Mouse (Mus musculus) MEL (cell line): Measurements from ENCODE around the gene Dnaaf3. TPM values are rescaled to one million over a fixed set of nuclear protein-coding genes. Genes with fewer than 3 reads are reported as not detected.

Experiments
- DNase-seq: peaks from one replicate; pipeline ENCODE4 v3.0.0; 2011; ENCODE audit warnings: low read depth, low spot score
- H3K27ac ChIP-seq: 2 replicates; pipeline ENCODE4 v1.5.1; 2012; ENCODE audit warnings: low read depth, mild to moderate bottlenecking, control low read depth, low read length, moderate library complexity; ENCODE audit not compliant: control insufficient read depth
- H3K27me3 ChIP-seq, 2 experiments: fragments of 150-350 bp in 1 of 2; sonication (generic) in 1 of 2; 2 replicates each; pipeline ENCODE4 v1.6.1; 2012; ENCODE audit warnings: low read length in 2 of 2, mild to moderate bottlenecking in 2 of 2, improper control_type of control experiment in 1 of 2, moderate library complexity in 1 of 2; ENCODE audit not compliant: insufficient read depth in 2 of 2, control insufficient read depth in 1 of 2
- H3K36me3 ChIP-seq, 2 experiments: 2 replicates each; pipeline ENCODE4 v1.6.1; 2012 to 2014; ENCODE audit warnings: low read length in 2 of 2, improper control_type of control experiment in 1 of 2, inconsistent platforms in 1 of 2, mild to moderate bottlenecking in 1 of 2; ENCODE audit not compliant: insufficient read depth in 2 of 2, control insufficient read depth in 1 of 2
- H3K4me1 ChIP-seq, 2 experiments: fragments of 150-350 bp in 1 of 2; sonication (generic) in 1 of 2; 2 replicates each; pipeline ENCODE4 v1.6.1; 2012; ENCODE audit warnings: low read length in 2 of 2, improper control_type of control experiment in 1 of 2, mild to moderate bottlenecking in 1 of 2; ENCODE audit not compliant: insufficient read depth in 2 of 2, control insufficient read depth in 1 of 2
- H3K4me3 ChIP-seq, 2 experiments: fragments of 150-350 bp in 1 of 2; sonication (generic) in 1 of 2; 2 replicates each; pipeline ENCODE4 v1.5.1; 2012; ENCODE audit warnings: low read depth in 2 of 2, low read length in 2 of 2, mild to moderate bottlenecking in 2 of 2, moderate library complexity in 2 of 2, control low read depth in 1 of 2, improper control_type of control experiment in 1 of 2; ENCODE audit not compliant: control insufficient read depth in 1 of 2, insufficient read depth in 1 of 2
- H3K79me2 ChIP-seq: 2 replicates; pipeline ENCODE4 v1.6.1; 2012; ENCODE audit warnings: mild to moderate bottlenecking, low read length, moderate library complexity; ENCODE audit not compliant: control insufficient read depth, poor library complexity, insufficient read depth
- H3K9ac ChIP-seq: 2 replicates; pipeline ENCODE4 v1.6.1; 2012; ENCODE audit warnings: low read depth, mild to moderate bottlenecking, control low read depth, low read length, moderate library complexity; ENCODE audit not compliant: control insufficient read depth, poor library complexity, severe bottlenecking
- H3K9me3 ChIP-seq: fragments of 150-350 bp; sonication (generic); replicated peaks from 2 replicates; pipeline ENCODE4 v1.6.1; 2012; ENCODE audit warnings: mild to moderate bottlenecking, low read length, improper control_type of control experiment, moderate library complexity; ENCODE audit not compliant: insufficient read depth
- BHLHE40 ChIP-seq: IDR thresholded peaks from 2 replicates; pipeline ENCODE4 v1.6.1; 2012; ENCODE audit warnings: low read depth, mild to moderate bottlenecking, inconsistent platforms, low read length, improper control_type of control experiment, borderline replicate concordance
- CHD1 ChIP-seq: IDR thresholded peaks from 2 replicates; pipeline ENCODE4 v1.6.1; 2012; ENCODE audit warnings: low read depth, mild to moderate bottlenecking, inconsistent platforms, low read length, improper control_type of control experiment
- ELF1 ChIP-seq: IDR thresholded peaks from 2 replicates; pipeline ENCODE4 v1.6.1; 2014; ENCODE audit warnings: low read depth, mild to moderate bottlenecking, inconsistent platforms, low read length, improper control_type of control experiment, moderate library complexity
- EP300 ChIP-seq, 2 experiments: IDR thresholded peaks; 2 replicates each; pipeline ENCODE4 v1.6.1; 2011; ENCODE audit warnings: improper control_type of control experiment in 2 of 2, low read length in 2 of 2, low read depth in 1 of 2, mild to moderate bottlenecking in 1 of 2
- GABPA ChIP-seq: IDR thresholded peaks from 2 replicates; pipeline ENCODE4 v1.6.1; 2012; ENCODE audit warnings: low read depth, mild to moderate bottlenecking, inconsistent platforms, low read length, improper control_type of control experiment, moderate library complexity
- MAZ ChIP-seq: IDR thresholded peaks from 2 replicates; pipeline ENCODE4 v1.6.1; 2012; ENCODE audit warnings: low read depth, mild to moderate bottlenecking, inconsistent platforms, low read length, improper control_type of control experiment
- MEF2A ChIP-seq: IDR thresholded peaks from 2 replicates; pipeline ENCODE4 v1.6.1; 2014; ENCODE audit warnings: low read depth, mild to moderate bottlenecking, inconsistent platforms, low read length, improper control_type of control experiment; ENCODE audit not compliant: poor library complexity, insufficient replicate concordance, severe bottlenecking; ENCODE audit errors: extremely low read depth
- MXI1 ChIP-seq: IDR thresholded peaks from 2 replicates; pipeline ENCODE4 v1.6.1; 2011; ENCODE audit warnings: mild to moderate bottlenecking, low read depth, low read length, improper control_type of control experiment
- NRF1 ChIP-seq: IDR thresholded peaks from 2 replicates; pipeline ENCODE4 v1.6.1; 2014; ENCODE audit warnings: low read depth, mild to moderate bottlenecking, inconsistent platforms, low read length, improper control_type of control experiment, moderate library complexity; ENCODE audit not compliant: poor library complexity, insufficient read depth, severe bottlenecking
- POLR2A ChIP-seq, 2 experiments: IDR thresholded peaks; 2 replicates each; pipeline ENCODE4 v1.6.1; 2011 to 2012; ENCODE audit warnings: low read length in 2 of 2, mild to moderate bottlenecking in 2 of 2, control low read depth in 1 of 2, improper control_type of control experiment in 1 of 2, low read depth in 1 of 2, moderate library complexity in 1 of 2; ENCODE audit not compliant: control insufficient read depth in 1 of 2, insufficient read depth in 1 of 2, poor library complexity in 1 of 2
- POLR2AphosphoS2 ChIP-seq: IDR thresholded peaks from 2 replicates; pipeline ENCODE4 v1.6.1; 2011; ENCODE audit warnings: low read length, improper control_type of control experiment
- RAD21 ChIP-seq: IDR thresholded peaks from 2 replicates; pipeline ENCODE4 v1.6.1; 2011; ENCODE audit warnings: mild to moderate bottlenecking, low read depth, low read length, improper control_type of control experiment
- UBTF ChIP-seq: IDR thresholded peaks from 2 replicates; pipeline ENCODE4 v1.6.1; 2012; ENCODE audit warnings: low read depth, mild to moderate bottlenecking, inconsistent platforms, low read length, improper control_type of control experiment, moderate library complexity, borderline replicate concordance; ENCODE audit not compliant: insufficient read depth
- ZMIZ1 ChIP-seq: IDR thresholded peaks from 2 replicates; pipeline ENCODE4 v1.6.1; 2012; ENCODE audit warnings: low read depth, mild to moderate bottlenecking, inconsistent platforms, low read length, improper control_type of control experiment, moderate library complexity
- polyA plus RNA-seq, 2 experiments: library from polyadenylated mRNA; stranded (reverse) in 1 of 2; unstranded in 1 of 2; fragments of >175 nt in 1 of 2; fragments of >200 nt in 1 of 2; gene quantifications; 2 replicates each; pipeline versions ENCODE4 v1.2.1 to v1.2.4; 2012; ENCODE audit warnings: low replicate concordance in 2 of 2, low read depth in 1 of 2; ENCODE audit not compliant: insufficient read length in 2 of 2, insufficient read depth in 1 of 2, missing spikeins in 1 of 2
- total RNA-seq: library from RNA; depleted of rRNA; stranded (reverse); fragments of 300-350 nt; gene quantifications from 2 replicates; pipeline ENCODE4 v1.2.3, GENCODE M21; 2012

The Dnaaf3 gene
- total and polyA plus RNA-seq, 3 experiments = 0.73 to 2.9 TPM; not detected in 1

GRCm38 (mm10) chr7:4515853-4516252, 16.4 kb downstream of the Dnaaf3 start:
- Histone ChIP-seq H3K4me3 (no peak overlapping the region), H3K4me1 (peaks cover 5 to 22% of the 10 kb centered on the region in 2 experiments; a peak in 3 of 4 replicates), H3K27me3 (no peaks in the 10 kb centered on the region), H3K9me3 (no peaks in the 10 kb centered on the region), H3K9ac (no peak overlapping the region), H3K36me3 (peaks cover 0 to 18% of the 10 kb centered on the region in 2 experiments; a peak in 2 of 4 replicates), H3K27ac (no peak overlapping the region), H3K79me2 (peaks cover 4% of the 10 kb centered on the region; the same call in 1 of the 2 replicates)
- TF ChIP-seq NRF1 (no peak), MEF2A (no peak), CHD1 (no peak), GABPA (no peak), UBTF (no peak), ZMIZ1 (no peak), MXI1 (no peak), ELF1 (no peak)
- DNase-seq = no peak

GRCm38 (mm10) chr7:4513829-4514712, 18.2 kb downstream of the Dnaaf3 start:
- no peak for DNase-seq
- no peaks in the 10 kb centered on the region for H3K79me2 ChIP-seq
- H3K36me3 ChIP-seq = peaks cover 0 to 18% of the 10 kb centered on the region in 2 experiments; a peak in 2 of 4 replicates
- TF ChIP-seq POLR2A (IDR thresholded peaks at IDR 0.05; ENCODE audit: control insufficient read depth in 1 of 2, insufficient read depth in 1 of 2, low read depth in 1 of 2, low read length in 2 of 2, poor library complexity in 1 of 2) (no peak), EP300 (IDR thresholded peaks at IDR 0.05; ENCODE audit: low read depth in 1 of 2, low read length in 2 of 2) (no peak), POLR2AphosphoS2 (no peak), MAZ (no peak), BHLHE40 (no peak), RAD21 (no peak)
- H3K27me3 ChIP-seq = no peaks in the 10 kb centered on the region
- no peak overlapping the region for H3K9ac ChIP-seq
- H3K27ac ChIP-seq = no peak overlapping the region
- H3K9me3 ChIP-seq = no peaks in the 10 kb centered on the region
- H3K4me3 ChIP-seq = no peak overlapping the region
- peaks cover 3 to 19% of the 10 kb centered on the region in 2 experiments for H3K4me1 ChIP-seq
